Mouse (Mus musculus): ENCODE measurements at regions not wholly inside any gene's neighbourhood (a gene's known extent, or its start where the extent isn't known, plus 50 kb on each side); places are given as distances from the start of the nearest gene placed in this dataset.

DNA sequence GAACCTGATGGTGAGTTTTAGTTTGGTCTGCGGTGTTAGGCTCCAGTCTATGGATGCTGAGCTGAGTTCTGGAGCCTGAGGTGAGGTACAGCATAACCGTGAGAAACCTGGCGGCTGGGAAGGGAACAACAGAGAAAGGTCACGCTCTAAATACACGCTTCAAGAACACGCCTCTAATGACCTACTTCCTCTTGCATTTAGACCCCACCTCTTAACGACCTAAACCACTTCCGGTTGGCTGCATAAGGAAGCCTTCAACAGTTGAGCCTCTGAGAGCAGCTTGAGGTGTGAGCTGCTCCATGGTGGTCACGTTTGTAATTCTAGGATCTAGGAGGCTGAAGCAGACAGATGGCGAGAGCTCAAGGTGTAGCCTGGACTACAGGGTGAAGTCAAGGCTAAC lies 175.8 kb downstream of the Zfp365 start:
- in situ Hi-C loops (cut with MboI, MseI) = no loop called here

DNA sequence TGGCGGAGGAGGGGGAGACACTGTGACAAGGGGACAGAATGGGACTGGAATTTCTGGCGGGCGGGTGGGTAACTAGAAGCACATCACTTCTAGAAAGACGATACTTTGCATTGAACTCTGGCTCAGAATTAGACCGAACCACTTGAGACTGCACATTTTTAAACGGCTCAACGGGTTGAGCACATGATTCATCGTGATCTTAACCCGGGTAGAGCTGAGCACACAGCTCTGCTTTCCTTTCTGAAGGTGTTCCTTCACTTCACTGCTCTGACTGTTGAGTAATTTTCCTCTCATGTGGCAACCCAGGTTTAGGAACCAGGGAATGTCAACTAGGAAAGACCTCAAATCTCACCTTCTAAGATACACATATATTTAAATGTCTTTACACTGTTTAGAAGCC lies 180.9 kb downstream of the Zfp365 start:
- in situ Hi-C loops (cut with MboI, MseI) = no loop called here

DNA sequence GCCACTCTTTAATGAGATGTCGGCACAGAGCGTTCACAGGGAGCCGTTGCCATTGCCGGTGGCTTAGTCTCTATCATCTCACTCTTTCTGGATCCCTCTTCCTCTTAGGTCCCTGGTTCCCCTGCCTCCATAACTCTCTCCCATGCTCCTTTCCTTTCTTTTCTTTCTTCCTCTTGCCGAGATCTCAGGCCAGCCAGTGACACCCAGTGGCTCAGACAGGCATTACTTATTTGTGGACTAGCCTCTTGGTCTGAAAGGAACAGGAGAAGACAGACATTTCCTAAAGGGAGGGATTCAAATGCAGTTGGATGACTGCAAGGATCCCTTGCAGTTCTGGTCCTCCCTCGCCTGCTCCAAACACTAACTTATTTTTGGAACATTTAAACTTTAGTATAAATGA lies 180.5 kb upstream of the Ado start:
- in situ Hi-C loops (cut with MboI, MseI) = loop anchor here (5.0 kb wide), 2 partner anchors 187 to 412 kb away; no protein-coding TSS in a partner anchor

DNA sequence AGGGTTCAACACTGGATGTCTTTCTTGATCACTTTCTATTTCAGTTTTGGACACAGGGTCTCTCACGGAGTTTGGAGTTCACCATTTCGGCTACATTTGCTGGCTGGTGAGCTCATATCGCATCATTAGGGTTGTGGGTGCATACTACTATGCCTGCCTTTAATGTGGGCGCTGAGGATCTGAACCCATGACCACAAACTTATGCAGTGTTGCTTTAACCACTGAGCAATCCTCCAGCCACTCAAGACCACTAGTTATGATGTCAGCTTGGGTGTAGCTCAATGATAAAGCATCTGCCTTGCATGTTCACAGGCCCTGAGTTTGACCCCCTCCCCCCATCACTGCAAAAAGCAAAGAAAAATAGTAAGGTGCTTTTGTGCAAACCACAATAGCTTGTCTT lies 178.8 kb upstream of the Ado start:
- in situ Hi-C loops (cut with MboI, MseI) = loop anchor here (5.0 kb wide), 2 partner anchors 185 to 410 kb away; no protein-coding TSS in a partner anchor

DNA sequence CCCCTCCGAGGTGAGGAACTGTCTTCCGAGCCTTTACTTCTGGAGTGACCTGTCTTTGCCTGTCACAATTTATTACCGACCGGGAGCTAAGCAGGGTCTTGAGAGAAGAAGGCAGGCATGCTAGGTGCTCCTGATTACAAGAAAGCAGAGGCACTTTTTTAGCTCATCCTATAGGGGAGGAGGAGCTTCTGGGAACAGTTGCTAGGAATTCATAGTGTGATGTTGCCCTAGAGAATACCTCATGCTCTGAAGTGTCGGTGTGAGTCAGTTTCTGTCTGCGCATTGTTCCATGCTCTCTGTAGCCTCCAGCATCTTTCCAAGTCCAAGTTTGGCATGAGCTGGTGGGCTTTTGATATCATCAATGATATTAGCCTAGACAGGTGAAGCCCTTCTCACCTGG lies 178.0 kb upstream of the Ado start:
- in situ Hi-C loops (cut with MboI, MseI) = loop anchor here (5.0 kb wide), 2 partner anchors 184 to 409 kb away; no protein-coding TSS in a partner anchor

DNA sequence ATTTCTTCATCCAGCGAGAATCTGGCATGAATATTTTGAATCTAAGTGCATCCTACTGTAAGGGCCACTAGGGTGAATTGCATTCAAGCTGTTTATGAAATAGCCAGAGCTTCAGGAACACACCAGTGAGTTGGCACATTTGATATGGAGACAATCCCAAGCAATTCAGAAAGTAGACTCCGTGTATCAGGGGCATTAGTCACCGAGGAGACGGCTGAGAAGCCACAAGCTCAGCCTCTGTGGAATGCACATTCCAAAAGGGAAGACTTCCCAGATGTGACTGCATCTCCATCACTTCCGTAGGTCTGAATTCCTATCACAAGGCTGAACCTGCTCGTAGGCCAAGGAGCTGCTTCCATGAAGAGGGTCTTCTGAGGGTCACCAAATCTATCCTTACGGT lies 177.6 kb upstream of the Ado start:
- in situ Hi-C loops (cut with MboI, MseI) = loop anchor here (5.0 kb wide), 2 partner anchors 184 to 409 kb away; no protein-coding TSS in a partner anchor

DNA sequence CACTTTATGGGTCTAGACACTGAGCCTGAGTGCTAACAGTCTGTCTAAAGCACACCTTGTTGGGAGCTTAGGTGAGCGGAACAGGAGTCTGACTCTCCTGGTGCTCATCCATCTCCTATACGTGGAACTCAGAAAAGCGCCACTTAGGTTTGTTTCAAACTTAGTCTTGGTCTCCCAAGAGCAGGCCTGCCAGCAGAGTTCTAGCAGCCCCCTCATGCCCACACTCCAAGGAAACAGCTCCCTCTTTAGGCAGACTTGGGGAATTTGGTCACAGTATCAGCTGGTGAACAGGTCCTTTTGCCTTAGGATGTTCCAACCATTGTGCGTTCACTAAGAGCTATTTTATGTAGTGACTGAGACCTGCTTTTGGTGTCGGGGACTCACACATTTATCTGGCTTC lies 173.0 kb upstream of the Ado start:
- in situ Hi-C loops (cut with MboI, MseI) = no loop called here

DNA sequence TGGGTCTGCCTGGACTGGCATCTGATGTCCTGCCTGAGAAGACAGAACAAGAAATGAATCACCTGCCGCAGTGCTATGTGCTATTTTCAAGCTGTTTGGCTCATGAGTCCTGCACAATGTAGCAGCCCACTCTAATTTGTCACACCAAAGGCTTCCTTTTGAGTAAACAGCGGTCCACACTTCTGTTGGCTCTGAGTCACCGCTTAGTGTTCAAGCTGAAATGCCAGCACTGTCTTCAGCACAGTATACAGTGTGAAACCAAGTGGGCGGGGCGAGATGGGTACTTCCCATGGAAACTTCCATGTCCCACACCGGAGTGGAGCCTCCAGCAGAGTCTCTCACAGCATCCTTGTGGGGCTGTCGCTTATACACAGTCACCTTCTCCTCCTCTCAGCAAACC lies 168.8 kb upstream of the Ado start:
- in situ Hi-C loops (cut with MboI, MseI) = loop anchor here (5.0 kb wide), 1 partner anchor 105 kb away; no protein-coding TSS in a partner anchor

DNA sequence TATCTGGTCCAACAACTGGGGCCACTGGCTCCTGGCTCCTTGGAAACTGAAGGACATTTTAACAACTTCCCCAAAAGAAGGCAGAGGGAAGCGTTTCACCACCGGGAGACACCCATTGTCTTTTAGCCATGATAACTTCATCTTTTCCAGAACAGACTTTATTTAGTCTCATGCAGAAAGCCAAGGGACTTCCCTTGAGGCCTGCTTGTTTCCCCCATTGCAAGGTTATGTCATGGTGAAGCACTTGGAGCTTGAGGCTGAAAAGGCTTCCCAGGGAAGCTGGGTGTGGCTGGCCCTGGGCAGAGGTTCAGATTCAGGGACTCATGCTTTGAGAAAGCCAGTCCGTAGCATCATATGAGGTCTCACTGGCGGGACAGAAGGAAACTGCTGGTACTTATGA lies 166.3 kb upstream of the Ado start:
- in situ Hi-C loops (cut with MboI, MseI) = loop anchor here (5.0 kb wide), 1 partner anchor 103 kb away; no protein-coding TSS in a partner anchor

DNA sequence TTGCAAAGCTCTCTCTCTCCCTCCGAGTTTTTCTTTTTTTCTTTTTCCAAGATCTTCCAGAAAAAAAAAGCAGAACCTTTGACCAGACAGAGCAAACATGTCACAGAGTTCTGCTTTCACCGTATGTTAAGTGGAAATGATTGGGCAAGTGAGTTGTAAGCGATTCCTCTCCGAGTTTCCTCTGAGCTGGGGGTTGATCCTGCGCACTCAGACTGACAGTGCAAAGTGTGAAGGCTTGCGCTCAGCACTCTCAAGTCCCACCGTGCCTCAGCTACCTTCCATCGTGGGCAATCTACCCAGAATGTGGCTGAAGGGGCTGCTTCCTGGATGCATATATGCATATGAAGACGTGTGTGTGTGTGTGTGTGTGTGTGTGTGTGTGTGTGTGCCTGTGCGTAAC lies 164.3 kb upstream of the Ado start:
- in situ Hi-C loops (cut with MboI, MseI) = no loop called here

DNA sequence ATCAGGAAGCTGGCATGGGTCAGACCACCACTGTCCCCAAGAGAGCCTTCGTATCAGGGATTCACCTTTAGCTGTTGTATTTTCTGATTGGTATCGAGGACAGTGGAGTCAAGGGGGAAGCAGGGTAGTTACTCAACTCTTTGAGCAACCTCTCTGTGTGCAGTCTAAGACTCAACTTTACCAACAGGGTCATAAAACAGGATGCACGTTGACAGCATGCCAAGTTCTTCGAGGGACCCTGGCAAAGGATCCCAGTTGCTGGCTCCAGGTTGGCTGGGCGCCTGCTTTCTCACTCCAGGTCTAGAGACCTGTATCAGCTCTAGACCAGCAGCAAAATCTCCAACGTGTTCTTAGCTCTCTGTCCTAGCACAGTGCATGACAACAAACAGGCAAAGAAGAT lies 163.9 kb upstream of the Ado start:
- in situ Hi-C loops (cut with MboI, MseI) = no loop called here

DNA sequence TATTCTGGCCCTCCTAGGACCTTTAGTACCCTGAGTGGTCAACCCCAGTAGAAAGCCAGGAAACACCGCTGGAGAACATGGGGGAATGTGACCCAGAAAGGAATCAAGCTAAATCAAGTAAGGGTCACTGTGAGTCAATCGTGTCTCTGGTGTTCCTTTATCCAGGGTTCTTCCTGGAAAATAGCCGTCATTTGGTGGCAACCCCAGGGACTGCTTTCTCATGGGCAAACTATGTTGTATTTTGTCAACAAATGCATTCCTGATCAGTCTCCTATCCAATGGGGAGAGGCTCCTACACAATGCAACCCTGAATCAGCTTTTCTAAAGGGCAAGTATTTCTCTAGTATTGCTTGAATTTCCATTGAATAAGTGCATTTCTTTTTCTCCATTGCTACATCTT lies 163.2 kb upstream of the Ado start:
- in situ Hi-C loops (cut with MboI, MseI) = no loop called here

DNA sequence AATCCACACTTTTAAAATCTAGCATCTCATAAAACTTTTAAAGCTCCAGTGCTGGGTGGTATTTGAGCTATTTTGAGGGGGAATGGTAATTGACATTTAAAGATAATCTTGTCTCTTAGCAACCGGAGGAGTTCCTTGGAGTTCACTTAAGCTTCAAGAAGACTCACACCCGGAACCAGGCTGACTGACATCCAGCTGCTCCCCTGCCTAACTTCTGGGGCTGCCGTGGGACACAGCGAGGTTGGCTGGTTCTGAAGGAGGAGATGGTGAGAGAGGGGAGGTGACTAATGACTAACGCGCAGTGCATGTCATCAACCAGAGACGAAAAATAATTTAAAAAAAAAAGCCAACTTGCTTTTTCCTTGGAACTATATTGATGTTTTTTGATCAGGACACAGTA lies 157.7 kb upstream of the Ado start:
- in situ Hi-C loops (cut with MboI, MseI) = no loop called here

DNA sequence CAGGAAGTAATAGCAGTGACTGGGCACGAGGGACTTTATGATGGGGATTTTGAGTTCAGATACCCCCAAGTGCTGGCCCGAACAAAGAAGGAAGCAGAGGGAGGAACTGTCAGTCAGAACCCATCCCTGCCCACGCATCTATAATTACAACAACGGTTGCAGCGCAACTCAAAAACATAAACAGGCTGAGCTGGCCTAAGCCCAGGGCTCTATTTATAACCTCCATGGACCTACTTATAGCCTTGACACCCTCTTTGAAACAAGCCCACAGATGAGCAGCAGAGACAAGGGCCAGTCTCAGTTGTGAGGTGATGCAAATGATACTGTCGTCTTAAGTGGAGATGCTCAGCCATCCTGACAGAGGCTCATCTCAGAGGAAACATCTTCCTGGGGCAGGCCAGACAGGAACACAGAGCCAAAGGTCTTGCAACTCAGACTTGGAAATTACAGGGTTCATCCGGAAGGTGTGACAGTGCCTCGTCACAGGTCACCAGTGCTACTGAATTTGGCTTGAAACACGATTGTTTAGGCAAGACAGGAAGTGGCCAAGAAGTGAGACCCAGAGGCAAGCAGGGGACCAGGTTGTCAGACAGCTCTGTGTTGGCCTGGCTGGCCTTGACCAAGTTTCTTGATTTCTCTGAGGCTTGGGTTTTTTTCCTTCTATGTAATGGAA lies 154.2 kb upstream of the Ado start:
- in situ Hi-C loops (cut with MboI, MseI) = no loop called here

DNA sequence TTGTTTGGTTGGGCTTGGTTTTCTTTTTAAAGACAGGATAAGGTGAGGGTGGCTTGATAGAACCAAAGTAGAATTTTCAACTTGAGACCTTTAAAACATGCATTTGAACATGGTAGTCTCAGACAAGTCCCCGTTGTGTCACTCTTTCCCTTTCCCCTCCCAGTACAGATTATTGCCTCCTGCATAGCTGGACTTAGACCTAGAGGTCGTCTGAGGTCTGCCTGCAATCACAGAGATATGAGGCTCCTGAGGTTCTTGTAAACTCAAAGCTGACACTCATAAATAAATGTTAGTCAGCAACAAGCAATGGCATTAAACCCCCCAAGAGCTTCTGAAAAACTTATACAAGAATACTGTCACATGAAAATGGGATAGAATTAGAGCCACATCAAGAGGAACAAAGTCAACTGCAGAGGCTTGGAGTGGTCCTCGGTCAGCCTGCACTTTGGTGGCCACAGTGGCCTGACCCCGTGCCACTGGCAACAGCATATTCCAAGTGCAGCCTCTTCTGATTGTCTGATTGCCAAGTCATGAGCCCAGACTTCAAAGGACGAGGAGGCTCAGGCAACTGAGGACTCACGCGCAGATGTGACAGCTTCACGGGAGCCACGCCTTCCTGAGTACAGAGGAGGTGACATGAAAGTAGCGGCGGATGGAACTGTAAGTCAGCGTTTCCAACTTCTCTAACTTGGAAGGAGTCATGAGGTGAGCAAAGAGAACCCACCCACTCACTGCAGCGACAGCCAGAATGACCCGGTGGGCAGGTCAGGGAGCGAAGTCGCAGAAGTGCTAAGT lies 148.8 kb upstream of the Ado start:
- in situ Hi-C loops (cut with MboI, MseI) = loop anchor here (5.0 kb wide), 1 partner anchor 40 kb away; no protein-coding TSS in a partner anchor

DNA sequence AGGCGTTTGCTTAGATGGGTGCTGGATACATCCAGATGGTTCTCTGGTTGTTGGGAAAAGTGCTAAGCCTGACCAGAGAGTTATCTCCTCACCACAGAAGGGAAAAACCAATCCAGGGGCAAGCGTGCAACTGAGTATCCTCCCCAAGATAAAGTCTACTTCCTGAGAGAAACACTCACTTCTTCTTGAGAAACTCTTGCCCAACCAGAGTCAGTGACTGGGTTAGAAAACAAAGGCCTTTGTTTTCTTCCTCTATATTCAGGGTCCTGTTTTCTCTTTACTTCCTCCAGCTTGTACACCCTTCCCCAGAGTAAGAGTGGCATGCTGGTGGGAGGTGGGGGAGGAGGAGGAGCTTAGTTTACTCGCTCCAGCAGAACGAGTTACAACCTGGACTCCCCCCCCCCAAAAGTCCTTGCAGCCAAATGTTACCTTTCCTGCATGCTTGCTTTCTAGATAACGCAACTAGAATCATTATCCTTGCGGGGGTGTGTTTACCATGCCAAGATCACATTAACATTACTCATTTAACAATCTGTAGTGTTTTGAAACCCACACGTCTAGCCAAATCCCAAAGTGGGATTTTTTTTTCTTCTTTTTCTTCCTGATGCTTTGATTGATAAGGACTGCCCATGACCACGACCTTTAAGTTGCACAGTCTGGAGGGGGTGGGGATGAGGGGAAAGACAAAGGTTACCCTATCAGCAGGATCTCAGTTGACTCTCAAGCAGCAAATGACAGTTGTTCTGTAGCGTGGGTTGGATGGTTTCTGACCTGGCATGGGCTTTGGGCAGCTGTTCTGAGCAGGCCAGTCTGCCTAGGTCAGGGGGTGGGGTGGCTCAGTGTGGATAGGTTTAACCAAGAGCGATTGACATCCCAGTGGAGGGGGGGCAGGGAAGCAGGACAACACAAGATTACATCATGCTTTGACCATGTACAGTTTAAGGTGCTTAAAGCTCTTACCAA lies 147.4 kb upstream of the Ado start:
- in situ Hi-C loops (cut with MboI, MseI) = loop anchor here (5.0 kb wide), 1 partner anchor 39 kb away; no protein-coding TSS in a partner anchor

DNA sequence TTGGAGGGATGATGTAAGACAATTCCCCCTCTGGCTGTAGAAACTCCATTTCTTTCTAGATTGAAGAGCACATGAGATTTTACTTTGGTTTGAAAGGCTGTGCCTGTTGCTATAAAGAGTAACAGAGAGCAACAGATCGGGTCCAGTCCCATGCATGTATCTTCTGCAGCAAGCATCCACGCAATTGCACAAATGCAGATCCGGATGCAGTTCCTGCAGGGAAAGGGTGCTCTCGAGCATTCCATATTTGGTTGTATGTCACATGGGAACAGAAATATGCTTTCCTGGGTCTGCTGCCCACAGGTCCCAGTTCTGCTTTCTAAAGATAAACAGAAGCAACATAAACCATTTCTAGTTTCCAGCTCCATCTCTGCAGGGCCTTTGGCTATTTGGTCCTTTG lies 146.0 kb upstream of the Ado start:
- in situ Hi-C loops (cut with MboI, MseI) = loop anchor here (5.0 kb wide), 1 partner anchor 37 kb away; no protein-coding TSS in a partner anchor

DNA sequence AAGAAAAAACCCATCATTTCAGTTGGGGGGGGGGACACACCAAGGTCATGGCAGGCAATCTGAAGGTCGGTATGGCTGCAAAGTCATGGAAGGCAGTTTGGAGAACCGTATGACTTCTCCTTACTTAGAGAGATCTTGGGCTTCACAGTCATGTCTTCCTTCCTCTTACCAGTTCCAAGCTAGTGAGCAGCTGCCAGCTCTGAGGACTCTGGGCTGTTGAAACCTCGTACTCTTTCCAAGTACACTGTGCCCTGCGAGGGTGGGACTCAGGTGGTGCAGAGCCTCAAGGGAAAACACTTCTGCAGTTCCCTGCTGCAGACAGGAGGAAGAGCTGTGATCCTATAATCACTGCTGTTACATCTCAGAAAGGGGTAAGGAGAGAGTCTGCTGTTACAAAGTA lies 144.8 kb upstream of the Ado start:
- in situ Hi-C loops (cut with MboI, MseI) = no loop called here

DNA sequence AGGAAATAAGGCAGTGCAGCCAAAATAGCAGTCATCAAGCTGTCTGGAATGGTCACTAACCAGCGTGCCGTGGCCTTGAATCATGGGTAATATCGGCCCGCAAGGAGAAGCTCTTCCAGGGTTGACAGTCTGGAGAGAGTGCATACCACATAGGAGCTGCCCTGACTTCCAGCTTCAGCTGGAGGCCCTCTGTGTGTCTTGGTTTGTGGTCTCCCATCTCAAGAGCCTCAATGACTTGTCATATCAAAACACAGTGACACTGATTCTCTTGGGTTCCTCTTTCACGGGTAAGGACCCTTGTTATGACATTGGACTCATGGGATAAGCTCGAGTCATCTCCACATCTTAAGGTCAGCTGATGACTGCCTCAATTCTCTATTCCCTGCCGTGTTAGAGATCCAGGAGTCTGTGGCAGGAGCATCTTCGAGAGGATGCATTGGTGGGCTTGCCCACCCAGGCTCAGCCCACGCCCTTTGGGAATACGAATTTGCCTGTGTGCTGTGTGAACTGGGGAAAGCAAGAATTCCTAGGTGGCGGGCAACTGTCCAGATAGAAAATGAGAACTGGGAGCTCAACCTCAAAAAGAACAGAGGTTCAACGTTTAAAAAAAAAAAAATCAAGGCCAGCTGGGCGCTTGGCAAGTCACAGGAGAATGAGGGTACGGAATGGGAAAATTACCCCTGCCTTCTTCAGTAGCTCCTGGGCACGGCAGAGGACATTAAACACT lies 141.4 kb upstream of the Ado start:
- in situ Hi-C loops (cut with MboI, MseI) = no loop called here

DNA sequence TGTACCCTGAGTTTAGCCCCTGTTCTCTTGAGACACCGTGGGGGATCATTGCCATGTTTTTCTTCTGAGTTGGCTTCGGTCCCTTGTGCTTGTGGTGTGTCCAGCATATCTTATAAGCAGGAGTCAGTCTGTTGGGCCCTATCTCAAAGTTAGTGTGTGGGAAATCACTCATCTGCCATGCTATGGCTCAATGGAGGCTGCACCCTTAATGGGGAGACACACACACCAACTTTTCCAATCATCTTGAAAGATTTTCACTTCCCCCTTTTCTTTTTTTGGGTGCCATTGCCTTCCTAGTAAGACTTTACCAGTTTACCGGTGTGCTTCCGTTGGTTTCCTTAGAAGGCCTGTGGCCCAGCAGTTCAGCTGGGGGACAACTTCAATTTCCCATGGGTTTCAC lies 130.6 kb upstream of the Ado start:
- in situ Hi-C loops (cut with MboI, MseI) = no loop called here

DNA sequence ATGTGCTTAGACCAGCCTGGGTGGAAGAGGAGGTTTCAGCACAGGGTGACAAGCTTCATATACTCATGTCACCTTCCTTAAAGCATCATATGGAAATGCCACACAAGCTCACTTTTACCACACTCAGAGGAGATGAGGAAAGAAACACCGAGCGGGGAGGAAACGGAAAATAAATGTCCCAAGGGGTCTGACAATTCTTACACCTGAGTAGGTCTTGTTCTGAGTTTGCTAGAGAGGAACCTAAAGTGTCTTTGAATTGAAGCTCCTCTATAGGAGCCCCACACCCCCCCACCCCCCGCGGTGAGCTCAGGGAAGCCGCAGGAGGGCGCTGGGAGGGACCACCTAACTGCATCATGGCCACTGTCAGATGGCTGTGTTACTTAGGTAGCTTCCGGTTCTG lies 124.7 kb upstream of the Ado start:
- in situ Hi-C loops (cut with MboI, MseI) = no loop called here

Measured in regulatory T cell (primary cell).